Mouse (Mus musculus) ES-E14 (cell line): ENCODE measurements around the gene Lyg2.
A peak's percentile ranks its signal among the peaks of the same experiment; 100 is the strongest.

Source experiments
- CHD2 ChIP-seq: IDR thresholded peaks from 2 replicates; pipeline ENCODE4 v1.6.1; 2014; ENCODE audit warnings: mild to moderate bottlenecking, low read depth, low read length, inconsistent platforms
- HCFC1 ChIP-seq: IDR thresholded peaks from 2 replicates; pipeline ENCODE4 v1.6.1; 2012; ENCODE audit warnings: low read length, inconsistent platforms, borderline replicate concordance; ENCODE audit not compliant: insufficient read depth
- MAFK ChIP-seq: IDR thresholded peaks from 2 replicates; pipeline ENCODE4 v1.6.1; 2014; ENCODE audit warnings: mild to moderate bottlenecking, low read depth, low read length, inconsistent platforms; ENCODE audit not compliant: insufficient read depth
- ZC3H11A ChIP-seq: IDR thresholded peaks from 2 replicates; pipeline ENCODE4 v1.6.1; 2012; ENCODE audit warnings: low read depth, mild to moderate bottlenecking, inconsistent platforms, low read length, borderline replicate concordance
- ZNF384 ChIP-seq: IDR thresholded peaks from 2 replicates; pipeline ENCODE4 v1.6.1; 2012; ENCODE audit warnings: low read depth, low read length, inconsistent platforms

- TF ChIP-seq ZC3H11A, result no peak
- TF ChIP-seq CHD2, result no peak
- TF ChIP-seq ZNF384, result peak; percentile 64
- TF ChIP-seq HCFC1, result no peak
- TF ChIP-seq MAFK, result no peak
Observed at GRCm38 (mm10) chr1:37883411-37883810, 32.9 kb downstream of the Lyg2 start.
